Mouse (Mus musculus) induced T-regulatory cell, adult 2 months (primary cell): ENCODE data around the gene Gm20425.
A peak's percentile ranks its signal among the peaks of the same experiment; 100 is the strongest.
"Not testable (repeated sequence)": the region's sequence is repeated elsewhere in the genome, so short reads cannot be mapped to it uniquely, and the experiment has no call there.

Experiments
- DNase-seq: peaks from one replicate; pipeline ENCODE4 v3.0.0-alpha.2; 2012; ENCODE audit warnings: low read depth

Gene Gm20425

DNA sequence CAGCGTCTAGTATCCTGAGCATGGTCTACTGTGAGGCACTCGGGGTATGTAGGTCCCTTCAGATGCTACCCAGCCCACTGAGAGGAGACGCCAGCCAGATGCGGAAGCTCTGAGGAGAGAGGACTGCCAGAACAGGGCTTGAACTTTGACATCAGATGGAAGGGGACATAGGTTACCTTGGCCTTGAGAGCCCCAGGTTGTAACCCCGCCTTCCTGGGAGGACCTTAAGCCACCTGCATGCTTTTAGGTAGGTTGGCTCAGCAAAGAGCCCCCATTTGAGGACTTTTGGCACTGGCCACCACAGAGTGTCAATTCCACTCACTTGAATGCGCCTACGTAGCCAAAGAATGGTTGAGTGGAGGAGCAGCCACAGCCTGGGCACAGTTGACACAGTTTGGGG is 5.4 kb downstream of the Gm20425 start:
- DNase-seq = no peak

DNA sequence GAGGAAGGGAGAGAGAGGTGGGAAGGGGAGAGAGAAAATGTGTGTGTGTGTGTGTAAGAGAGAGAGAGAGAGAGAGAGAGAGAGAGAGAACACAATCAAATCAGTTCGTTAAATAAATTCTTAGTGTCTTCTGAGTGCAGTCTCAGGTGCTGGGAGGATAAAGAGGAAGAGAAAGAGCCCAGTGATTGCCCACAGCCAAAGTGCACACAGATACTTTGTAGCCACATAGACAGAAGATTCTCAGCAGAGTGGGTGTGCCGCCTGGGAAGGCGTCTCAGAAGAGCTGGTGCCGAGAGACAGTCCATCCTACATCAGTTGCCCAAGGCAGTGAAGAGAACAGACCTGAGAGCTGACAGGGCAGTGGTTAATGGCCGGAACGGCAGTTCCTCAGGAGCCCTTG is 15.8 kb downstream of the Gm20425 start:
- no peak for DNase-seq

DNA sequence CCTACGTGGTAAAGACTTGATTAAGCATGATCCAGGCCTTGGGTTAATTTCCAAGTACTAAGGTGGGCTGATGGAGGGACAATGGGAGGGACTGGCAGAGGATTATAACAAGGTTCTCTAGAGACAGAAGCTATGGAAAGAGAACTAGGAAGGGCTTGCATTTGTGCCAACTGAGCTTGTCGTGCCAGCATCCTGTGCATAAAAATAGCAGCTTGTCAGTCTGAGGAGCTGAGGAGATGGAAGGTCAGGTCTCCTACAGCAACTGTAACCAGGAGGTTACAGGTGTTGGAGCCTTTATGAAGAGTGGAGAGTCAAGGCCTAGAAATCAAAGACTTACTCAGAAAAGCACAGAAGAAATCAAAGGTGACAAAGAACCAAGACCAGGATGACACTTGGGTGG is 16.5 kb downstream of the Gm20425 start:
- no peak for DNase-seq

DNA sequence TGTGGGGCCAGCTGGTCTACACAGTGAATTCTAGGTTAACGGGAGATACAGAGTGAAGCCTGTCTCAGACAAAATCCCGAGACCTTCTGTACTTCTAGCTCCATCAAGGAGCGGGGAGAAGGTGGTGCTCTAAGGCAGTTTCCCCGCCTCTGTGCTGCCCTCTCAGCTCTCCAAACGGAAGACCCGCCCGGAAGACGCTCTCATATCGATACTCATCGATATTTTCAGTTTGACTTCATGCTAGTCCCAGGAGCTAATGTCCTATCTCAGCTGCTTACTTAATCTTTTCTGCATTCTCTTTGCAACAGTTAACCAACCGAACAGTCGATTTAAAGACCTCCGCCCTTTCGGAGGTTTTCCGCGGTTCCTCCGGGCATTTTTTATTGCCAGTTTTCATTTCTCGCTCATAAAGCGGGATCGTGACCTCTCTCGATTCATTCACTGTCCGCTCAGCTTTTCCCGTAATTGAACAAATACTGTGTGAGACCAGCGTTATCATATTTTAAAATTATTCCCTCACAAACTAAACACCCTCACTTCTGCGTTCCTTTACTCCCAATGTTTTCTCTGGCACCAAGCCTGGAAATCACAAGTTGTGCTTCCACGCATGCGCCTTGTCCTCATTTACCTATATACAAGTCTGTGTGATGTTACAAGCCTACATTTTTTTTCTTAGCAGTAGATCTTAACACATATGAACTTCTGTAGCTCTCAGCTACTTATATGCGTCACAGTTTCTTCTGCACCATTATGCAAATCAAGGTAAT is 17.3 kb downstream of the Gm20425 start:
- DNase-seq = peak; percentile 56

DNA sequence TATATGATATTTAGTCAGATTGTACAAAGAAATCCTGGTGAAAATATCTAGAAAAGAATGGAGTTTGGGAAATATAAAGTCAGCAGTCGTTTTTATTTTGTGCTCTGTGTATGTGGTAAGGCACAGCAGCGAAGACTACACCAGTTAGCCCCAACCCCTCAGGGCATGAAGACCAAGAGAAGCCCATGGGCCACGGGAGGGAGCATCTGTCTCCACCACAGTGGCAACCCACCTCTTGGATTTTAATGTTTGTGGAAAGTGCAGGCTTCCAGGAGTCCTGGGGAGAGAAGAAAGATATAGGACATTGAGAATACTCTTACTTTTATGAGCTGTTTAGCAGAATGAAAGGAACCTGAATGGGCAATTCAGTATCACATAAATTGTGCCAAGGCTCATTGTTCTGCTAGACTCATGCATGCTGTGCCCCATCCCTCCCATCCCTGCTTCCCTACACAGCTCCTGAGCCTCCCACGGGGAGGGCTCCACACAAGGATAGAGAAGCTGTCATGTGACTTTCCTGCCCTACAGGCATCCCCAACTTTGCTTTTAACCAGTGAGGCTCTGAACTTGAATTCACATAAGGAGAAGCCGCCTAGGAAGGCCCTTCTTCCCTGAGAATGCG is 21.2 kb downstream of the Gm20425 start:
- DNase-seq = no peak

DNA sequence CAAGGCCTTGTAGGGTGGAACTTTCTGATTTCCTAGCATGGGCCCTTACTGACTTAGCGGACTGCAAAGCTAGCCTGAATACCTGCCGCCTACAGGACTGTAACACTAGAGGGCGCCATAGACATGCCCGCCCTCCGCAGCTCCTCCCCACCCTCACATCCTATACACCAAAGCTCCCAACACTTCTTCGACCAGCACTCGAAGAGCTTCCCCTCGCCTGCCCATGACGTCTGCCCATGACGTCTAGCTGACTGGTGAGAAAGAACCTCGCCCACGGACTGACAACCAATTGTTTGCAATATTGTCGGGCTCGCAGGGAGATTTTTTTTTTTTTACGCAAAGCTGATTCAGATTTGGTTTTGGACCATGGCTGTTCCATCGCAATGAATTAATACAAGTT is 22.3 kb downstream of the Gm20425 start:
- DNase-seq = peak; percentile 93

DNA sequence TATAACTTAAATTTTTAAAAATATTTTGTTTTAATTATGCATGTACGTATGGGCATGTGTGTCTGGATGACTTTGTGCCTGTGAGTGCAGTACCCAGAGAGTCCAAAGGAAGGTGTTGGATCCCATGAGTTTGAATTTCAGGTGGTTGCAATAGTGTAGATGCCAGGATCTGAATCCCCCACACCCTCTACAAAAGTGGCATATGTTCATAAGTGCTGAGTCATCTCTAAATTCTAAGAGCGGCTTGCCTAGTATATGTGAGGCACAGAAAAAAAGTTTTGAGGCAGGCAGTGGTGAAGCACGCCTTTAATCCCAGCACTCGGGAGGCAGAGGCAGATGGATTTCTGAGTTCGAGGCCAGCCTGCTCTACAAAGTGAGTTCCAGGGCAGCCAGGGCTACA is 24.3 kb downstream of the Gm20425 start:
- no peak for DNase-seq

DNA sequence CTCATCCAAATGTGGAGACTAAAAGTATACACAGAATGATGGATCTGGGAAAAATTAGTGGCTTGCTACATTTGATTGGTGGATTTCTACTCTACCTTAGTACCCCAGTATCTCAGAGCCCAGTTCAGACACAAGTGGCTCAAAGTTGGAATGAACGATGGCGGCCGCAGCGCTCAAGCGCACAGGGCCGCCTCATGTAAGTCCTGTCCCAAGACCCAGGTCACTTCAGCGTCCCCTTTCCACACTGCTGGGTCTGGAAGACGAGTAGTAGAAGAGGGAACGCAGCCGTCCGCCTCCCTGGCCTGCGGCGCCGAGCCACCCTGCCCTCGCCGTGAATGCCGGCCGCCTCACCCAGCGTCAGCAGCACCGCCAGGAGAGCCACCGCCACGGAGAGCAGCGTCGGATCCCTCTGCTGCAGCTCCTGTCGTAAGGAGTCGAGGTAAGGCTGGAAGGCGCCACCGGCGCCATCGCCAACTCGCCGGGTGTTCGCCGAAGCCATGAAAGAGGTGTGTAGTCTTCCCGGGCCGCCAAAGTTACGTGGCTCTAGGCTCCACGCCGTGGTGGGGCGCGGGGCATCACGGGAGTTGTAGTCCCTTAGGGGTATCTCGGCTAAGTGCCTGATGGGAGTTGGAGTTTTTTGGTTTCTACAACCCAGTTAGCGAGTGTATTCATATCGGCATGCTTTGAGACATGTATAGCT is 28.4 kb downstream of the Gm20425 start, which contains the start of gene Srprb:
Srprb (minus strand) TSS at position 577 of the 700 bp plus-strand sequence.
- DNase-seq = peak; percentile 95

DNA sequence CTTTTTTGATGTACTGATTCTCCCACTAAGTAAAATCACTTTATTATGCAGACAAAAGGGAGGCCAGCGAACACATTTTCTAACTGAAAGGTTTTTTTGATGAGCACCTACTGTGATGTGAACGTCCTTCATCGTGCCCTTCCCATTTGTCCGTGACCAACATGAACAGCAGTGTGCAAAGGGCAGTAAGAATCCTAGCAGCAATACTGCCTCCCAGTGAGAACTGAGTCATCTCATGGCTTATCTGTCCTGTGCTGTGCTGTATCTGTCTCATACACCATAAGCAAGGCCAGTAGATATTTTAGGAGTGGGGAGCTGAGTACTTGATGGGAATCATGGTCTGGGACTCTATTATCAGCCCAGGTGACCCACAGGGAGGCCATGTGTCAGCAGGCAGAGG is 41.7 kb downstream of the Gm20425 start:
- no peak for DNase-seq

DNA sequence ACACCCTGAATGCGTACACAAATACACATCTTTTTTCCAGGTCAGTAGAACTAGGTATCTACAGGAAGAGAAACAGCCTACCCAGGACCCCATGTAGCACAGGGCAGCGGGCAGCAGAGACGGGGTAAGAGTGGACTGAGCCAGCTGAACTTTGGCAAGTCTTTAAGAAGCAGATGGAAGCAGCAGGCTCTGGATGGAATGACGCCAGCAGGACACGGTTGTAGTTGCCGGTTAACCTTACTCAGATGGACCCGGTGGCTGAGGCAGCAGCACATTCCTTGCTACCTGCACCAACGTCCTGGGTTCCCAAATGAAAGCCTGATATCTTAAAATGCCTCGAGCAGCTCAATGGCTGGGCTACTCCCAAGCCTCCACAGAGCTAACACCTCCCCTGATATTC is 43.4 kb downstream of the Gm20425 start:
- no peak for DNase-seq

DNA sequence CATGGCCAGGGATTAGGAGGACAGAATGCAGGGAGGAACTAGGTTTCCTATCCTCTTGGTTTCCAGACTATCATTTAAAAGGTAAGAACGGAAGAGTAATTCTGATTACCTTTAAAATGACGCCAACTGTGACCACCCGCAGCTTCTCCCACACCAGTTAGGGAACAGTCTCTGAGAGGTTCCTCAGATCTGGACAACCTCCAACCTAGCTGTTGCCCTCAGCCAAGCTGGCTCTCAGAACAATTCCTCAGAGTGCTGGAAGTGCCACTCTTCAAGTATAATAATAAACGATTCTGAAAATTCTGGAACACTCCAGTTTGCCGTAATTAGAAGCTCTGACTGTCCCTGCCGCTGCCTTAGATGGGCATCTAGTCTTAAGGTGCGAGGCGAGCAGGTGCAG is 44.2 kb downstream of the Gm20425 start:
- DNase-seq = no peak

DNA sequence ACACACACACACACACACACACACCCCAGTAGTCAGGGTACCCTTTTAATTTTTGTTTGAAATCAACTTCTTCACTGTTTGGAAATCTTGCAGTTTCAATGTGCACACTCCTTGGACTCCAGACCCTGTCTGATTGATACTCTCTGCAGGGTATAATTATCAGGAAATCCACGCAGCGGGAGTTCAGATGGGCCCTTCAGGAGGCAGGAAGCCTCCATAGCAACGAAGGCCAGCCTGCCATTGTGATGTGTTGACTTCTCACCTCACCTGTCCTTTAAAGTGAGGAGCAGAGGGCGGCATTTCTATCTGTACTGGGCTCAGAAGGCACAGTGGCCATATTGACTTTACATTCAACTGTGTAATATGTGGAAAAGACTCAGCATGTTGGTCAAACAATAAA is 45.3 kb downstream of the Gm20425 start:
- DNase-seq = no peak

DNA sequence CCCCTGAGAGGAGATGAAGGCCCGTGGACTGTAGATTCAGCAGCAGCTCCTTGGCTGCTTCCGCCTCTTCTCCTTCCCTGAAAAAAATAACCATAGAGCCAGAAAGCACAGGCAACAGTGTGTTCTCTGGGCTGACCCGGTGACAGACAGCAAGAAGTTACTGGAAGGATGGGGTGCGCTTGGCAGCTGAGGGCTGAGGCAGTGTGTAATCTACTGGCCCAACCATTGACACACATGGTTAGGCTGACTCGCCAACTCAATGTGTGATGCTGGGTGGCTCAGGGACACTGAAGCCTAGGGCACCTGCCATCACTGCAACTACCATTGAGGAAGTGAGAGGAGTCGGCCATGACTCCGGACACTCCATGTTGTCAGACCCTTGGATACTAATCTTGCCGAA is 48.2 kb downstream of the Gm20425 start:
- DNase-seq = no peak

DNA sequence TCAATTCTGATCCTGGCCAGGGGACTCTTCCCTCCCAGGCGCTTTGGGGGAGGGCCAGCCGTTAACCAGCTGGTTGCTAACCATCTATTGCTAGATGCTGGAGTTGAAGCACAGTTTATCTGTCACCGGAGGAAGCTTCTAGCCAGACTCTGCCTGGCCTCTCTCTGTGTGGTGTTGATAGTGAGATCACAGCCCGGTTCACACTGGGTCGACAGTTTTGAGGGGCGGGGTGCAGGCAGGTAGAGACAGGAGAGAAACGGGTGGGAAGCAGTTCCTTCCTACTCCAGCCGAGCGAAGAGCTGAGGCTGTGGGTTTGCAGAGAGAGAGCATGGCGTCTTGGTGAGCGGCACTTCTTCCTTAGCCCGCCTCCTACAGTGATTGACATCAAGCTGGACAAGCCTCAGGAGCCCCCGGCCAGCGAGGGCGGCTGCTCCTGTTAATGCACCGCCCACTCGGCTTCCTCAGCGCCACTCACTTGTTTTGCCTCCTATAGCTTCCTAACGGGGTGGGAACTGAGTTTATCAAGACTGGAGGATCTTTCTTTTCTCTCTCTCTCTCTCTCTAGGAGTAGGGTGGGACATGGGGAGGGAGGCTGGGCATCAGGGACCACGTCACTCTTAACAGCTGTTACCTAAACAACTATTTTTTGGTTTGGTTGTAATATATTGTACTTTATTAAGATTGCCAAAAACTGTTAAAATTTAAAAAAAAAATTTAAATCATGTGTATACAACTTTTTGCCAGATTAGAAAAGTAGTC is 49.1 kb downstream of the Gm20425 start:
- peak; percentile 81 for DNase-seq

DNA sequence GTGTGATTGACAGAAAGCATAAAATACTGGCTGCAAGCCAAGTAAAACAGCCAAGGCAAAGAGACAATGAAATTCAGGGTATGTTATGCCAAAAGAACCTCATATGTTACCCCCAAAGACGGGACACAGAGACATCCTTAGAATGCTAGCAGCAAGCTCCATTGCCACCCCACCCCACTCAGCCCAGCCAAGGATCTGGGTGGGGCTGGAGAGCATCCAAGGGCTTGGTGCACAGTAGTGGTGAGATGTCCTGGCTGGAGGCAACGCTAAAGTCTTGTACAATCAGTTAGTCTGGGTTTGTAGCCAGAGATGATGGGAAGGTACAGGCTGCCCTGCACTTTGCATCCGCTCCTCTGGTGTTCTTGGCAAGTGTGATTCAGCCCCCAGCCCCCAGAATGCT is 49.8 kb downstream of the Gm20425 start:
- no peak for DNase-seq

DNA sequence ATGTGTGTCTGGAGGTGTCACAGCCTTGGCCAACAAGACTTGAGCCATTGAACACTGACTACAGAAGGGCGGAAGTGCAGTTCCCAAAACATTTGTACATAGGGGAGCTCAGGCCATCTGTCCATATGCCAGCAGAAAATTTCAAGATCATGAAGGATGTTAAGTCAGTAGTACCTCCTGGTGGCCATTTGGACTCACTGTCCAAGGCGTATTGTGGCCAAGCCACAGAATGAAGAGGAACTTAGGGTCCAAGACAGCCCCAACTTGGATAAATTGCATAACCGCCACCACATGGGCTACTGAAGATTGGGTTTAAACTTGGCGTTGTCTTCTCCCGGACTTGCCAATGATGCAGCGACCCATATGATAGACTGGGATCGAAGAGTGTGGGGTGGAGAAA is 54.4 kb downstream of the Gm20425 start:
- no peak for DNase-seq

DNA sequence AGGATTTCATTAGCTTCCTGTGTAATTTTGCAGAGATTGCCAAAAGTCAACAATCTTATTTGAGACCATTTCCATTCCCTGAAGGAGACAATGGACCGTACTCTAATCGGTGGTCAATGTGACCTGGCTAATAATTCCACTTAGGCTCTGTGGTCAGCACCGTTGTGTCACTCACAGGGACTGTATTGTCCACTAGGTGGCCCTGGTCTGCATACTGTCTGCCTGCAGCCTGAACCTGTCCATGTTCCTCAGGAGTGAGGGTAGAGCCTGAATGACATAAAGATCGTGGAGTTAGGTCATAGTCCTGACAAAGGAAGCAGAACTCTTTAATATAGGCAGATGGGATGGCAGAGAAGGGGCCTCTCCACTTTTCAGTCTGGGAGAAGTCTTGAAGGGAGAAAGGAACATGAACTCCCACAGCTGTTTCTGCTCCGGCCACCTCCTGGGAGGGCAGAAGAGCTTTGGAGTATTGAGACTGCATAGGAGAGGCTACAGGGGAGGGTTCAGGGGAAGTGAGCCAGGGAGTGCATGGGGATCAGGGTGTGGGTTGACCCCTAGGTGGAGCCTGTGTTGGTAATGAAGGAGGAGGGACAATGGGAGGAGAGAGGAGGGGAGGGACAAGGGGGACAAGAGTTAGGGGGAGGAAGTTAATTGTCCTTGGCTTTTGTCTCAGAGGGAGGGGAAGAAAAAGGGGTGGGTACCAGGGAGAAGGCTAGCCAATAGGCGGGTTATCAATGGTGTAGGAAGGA is 55.2 kb downstream of the Gm20425 start:
- peak; percentile 16 for DNase-seq

DNA sequence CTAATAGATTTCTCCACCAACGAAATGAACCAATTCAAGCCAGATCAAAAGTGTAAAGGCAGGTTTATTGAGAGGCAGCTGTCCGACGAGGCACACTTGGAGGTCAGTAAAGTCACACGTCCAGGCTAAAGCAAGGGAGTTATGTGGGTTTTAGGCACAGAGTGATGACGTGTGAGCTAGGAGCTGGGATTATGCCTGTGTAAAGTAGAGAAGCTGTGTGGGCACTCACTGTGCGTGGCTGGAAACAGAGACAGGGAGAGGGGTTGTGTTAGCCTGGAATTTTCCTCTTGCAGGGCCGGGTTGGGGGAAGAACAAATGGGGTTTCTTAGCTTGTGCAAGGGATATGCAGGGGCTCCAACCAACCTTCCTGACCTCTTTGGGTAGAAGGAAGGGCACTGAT is 61.3 kb downstream of the Gm20425 start:
- DNase-seq = no peak

DNA sequence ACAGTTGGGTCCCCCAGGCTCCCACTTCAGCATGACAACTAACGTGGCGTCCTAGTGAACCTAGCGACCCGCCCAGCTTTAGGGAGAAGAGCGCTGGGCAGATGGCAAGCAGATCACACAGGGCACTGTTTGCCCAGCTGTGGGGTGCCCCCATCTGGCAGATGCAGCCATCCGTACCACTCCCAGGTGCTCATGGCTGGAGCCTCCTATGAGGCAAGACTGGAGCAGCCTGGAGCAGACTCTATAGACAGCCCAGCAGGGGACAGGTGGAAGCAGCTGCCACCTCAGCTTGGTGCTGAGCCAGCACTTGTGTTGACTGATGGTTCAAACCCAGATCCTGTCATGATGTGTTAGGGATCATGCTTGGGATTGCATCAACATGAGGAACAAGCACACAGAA is 62.1 kb downstream of the Gm20425 start:
- DNase-seq = no peak

DNA sequence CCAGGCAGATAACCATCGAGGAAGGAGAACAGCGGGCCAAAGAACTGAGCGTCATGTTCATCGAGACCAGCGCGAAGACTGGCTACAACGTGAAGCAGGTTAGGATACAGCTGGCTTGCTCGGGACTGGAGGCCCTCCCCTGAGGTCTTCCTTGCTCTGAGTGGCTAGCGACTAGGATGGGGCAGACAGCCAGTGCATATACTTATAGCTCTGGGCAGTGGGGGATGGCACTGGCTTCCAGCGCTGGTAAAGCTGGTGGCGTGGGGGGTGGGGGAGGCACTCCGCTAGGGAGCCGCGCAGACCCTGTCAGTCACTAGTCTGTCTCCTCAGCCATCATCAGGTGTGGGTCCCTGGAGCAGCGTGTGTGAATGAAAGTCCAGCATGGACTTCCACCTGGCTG is 66.3 kb downstream of the Gm20425 start:
- no peak for DNase-seq

DNA sequence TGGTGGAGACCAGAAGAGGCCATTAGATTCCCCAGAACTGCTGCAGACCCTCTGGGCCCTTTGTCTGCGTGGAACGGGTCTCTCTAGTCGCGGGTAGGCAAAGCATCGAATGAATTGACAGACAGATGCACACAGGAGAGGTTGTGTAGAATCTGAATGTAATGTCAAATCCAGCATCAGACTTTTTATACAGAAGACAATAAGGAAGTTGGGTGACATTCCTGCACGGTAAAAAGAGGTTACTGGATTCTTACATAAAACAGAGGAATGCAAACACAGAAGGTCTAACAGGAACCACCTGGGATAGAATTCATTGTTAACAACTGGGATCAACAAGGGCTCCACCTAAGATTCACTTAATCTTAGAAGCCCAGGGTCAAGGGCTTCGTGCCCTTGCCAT is 74.9 kb downstream of the Gm20425 start:
- not testable (repeated sequence) for DNase-seq

DNA sequence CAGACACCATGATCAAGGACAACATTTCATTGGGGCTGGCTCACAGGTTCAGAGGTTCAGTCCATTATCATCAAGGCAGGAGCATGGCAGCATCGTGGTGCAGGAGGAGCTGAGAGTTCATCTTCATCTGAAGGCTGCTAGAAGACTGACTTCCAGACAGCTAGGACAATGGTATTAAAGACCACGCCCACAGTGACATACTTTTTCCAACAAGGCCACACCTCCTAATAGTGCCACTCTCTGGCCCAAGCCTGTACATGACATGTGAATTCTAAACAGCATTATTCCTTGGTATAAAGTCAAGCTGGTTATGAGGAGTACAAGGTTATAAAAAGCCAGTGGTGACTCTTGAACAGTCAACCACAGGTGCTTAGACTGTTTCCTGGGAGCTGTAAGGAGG is 75.5 kb downstream of the Gm20425 start:
- no peak for DNase-seq
